Mouse (Mus musculus) granulocyte monocyte progenitor cell, adult 5-6 weeks (primary cell): Measurements from ENCODE around the gene Ctrc. TPM values are rescaled to one million over a fixed set of nuclear protein-coding genes. Genes with fewer than 3 reads are reported as not detected.

ENCODE experiments used
- total RNA-seq, 2 experiments: library from RNA; stranded (forward) in 1 of 2; stranded (reverse) in 1 of 2; fragments of 200-712, 200-1000 nt in 1 of 2; fragments of >200 nt in 1 of 2; fragmentation: Nextera tagmentation in 1 of 2; gene quantifications; 2 replicates each; pipeline ENCODE4 v1.2.3; 2014 to 2017

Ctrc gene
- total RNA-seq, 2 experiments from 2014 or later: not detected

Other genes starting within 250 kb of the Ctrc start
- gene Fblim1, start 240.3 kb downstream of the Ctrc start, total RNA-seq (2014; fragmentation: Nextera tagmentation): 0.11 and 0.36 TPM in 2 replicates
- not detected in 2 replicates for gene Fblim1, start 240.3 kb downstream of the Ctrc start, total RNA-seq (2017)
- gene Tmem82, start 227.7 kb downstream of the Ctrc start, total RNA-seq (2014; fragmentation: Nextera tagmentation): 1.7 and 3.8 TPM in 2 replicates
- gene Tmem82, start 227.7 kb downstream of the Ctrc start, total RNA-seq (2017): 0.72 TPM in 1 of 2 replicates, not detected in the other
- not detected in 2 replicates for gene Slc25a34, start 222.5 kb downstream of the Ctrc start, total RNA-seq (2014; fragmentation: Nextera tagmentation)
- gene Slc25a34, start 222.5 kb downstream of the Ctrc start, total RNA-seq (2017): not detected in 2 replicates
- gene Plekhm2, start 181.5 kb downstream of the Ctrc start, total RNA-seq (2014; fragmentation: Nextera tagmentation): 11.5 and 17.0 TPM in 2 replicates
- gene Plekhm2, start 181.5 kb downstream of the Ctrc start, total RNA-seq (2017): 7.2 and 11.2 TPM in 2 replicates
- gene Rsc1a1, start 160.8 kb downstream of the Ctrc start, total RNA-seq (2014; fragmentation: Nextera tagmentation): 6.8 and 15.2 TPM in 2 replicates
- 9.5 and 11.3 TPM in 2 replicates for gene Rsc1a1, start 160.8 kb downstream of the Ctrc start, total RNA-seq (2017)
- 27.4 and 32.9 TPM in 2 replicates for gene Ddi2, start 122.9 kb downstream of the Ctrc start, total RNA-seq (2014; fragmentation: Nextera tagmentation)
- gene Ddi2, start 122.9 kb downstream of the Ctrc start, total RNA-seq (2017): 26.8 and 32.7 TPM in 2 replicates
- gene Agmat, start 99.7 kb downstream of the Ctrc start, total RNA-seq (2014; fragmentation: Nextera tagmentation): not detected in 2 replicates
- not detected in 2 replicates for gene Agmat, start 99.7 kb downstream of the Ctrc start, total RNA-seq (2017)
- gene Dnajc16, start 55.4 kb downstream of the Ctrc start, total RNA-seq (2014; fragmentation: Nextera tagmentation): 6.9 and 10.2 TPM in 2 replicates
- gene Dnajc16, start 55.4 kb downstream of the Ctrc start, total RNA-seq (2017): 4.3 and 9.2 TPM in 2 replicates
- 11.5 and 12.8 TPM in 2 replicates for gene Casp9, start 52.7 kb downstream of the Ctrc start, total RNA-seq (2014; fragmentation: Nextera tagmentation)
- gene Casp9, start 52.7 kb downstream of the Ctrc start, total RNA-seq (2017): 8.7 and 11.1 TPM in 2 replicates
- gene Cela2a, start 20.2 kb downstream of the Ctrc start, total RNA-seq (2014; fragmentation: Nextera tagmentation): not detected in 2 replicates
- gene Cela2a, start 20.2 kb downstream of the Ctrc start, total RNA-seq (2017): not detected in 2 replicates
- 50.2 and 58.8 TPM in 2 replicates for gene Efhd2, start 28.6 kb upstream of the Ctrc start, total RNA-seq (2014; fragmentation: Nextera tagmentation)
- gene Efhd2, start 28.6 kb upstream of the Ctrc start, total RNA-seq (2017): 53.7 and 72.7 TPM in 2 replicates
- not detected in 2 replicates for gene Fhad1, start 168.7 kb upstream of the Ctrc start, total RNA-seq (2014; fragmentation: Nextera tagmentation)
- gene Fhad1, start 168.7 kb upstream of the Ctrc start, total RNA-seq (2017): 0.39 TPM in 1 of 2 replicates, not detected in the other
- gene Tmem51, start 237.9 kb upstream of the Ctrc start, total RNA-seq (2014; fragmentation: Nextera tagmentation): 0.41 TPM in 1 of 2 replicates, not detected in the other
- gene Tmem51, start 237.9 kb upstream of the Ctrc start, total RNA-seq (2017): 1.1 TPM in 1 of 2 replicates, not detected in the other